Mouse (Mus musculus): ENCODE data around the gene Cep63. TPM values are rescaled to one million over a fixed set of nuclear protein-coding genes. Genes with fewer than 3 reads are reported as not detected.

Cep63 gene
- polyA plus RNA-seq, 1 experiment from 2014 or later: 52.6 TPM

DNA sequence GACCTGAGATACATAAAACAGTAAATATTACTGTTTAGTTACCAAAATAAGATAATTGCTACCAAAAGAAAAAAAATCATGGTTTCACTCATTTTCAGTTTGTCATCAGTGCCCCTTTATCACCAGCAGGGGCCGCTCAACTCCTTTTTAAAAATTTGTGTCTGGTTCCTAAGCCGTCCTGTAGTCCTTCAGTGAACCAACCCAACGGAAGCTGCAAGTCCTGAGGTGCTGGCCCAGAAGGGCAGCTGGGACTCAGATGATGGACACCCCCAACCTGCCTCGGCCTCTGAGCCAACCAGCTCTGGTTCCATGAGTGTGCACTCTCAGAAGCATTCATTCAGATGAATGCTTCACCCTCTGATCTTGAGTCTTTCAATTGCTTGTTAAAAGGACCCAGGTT is 10.2 kb upstream of the Cep63 start:
- peaks cover 34% of the 10 kb centered on the region for H3K4me1 ChIP-seq (ENCODE audit: control insufficient read depth, insufficient read depth, low read length)
- no peaks in the 10 kb centered on the region for H3K27me3 ChIP-seq (ENCODE audit: control insufficient read depth, insufficient read depth, low read length)
- H3K9ac ChIP-seq (ENCODE audit: low read length): no peak overlapping the region
- H3K9me3 ChIP-seq (replicated peaks; ENCODE audit: control insufficient read depth, low read length): no peaks in the 10 kb centered on the region
- 5% methylated on average over 4 of the region's 4 CpGs for WGBS
- no peak overlapping the region for H3K4me2 ChIP-seq (ENCODE audit: low read depth, low read length)
- no peak overlapping the region for H3K4me3 ChIP-seq (ENCODE audit: low read length)
- no peak for ATAC-seq (replicated peaks; ENCODE audit: extremely low read depth, insufficient read depth, low FRiP score)
- peaks cover 3% of the 10 kb centered on the region; the same call in 1 of the 2 replicates for H3K36me3 ChIP-seq (ENCODE audit: control insufficient read depth, insufficient read depth)
- H3K27ac ChIP-seq (ENCODE audit: low read length): no peak overlapping the region

DNA sequence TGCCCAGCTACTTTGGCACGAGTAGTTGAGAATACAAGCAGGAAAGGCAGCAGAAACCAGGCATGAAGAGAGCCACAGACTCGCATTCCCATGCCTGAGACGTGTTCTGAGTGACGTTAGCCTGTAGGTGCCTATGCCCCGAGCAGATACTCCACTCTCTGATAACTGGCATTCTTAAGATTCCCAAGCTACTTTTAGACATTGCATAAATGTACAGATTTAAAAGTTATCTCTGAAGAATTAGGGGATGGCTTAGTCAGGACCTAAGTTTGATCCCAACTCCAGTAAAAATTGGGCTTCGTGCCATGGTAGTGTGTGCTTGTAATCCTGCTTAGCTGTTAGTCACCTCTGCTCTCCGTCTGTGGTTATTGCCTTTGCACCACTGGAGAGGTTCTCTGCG is 8.1 kb upstream of the Cep63 start:
- H3K36me3 ChIP-seq (ENCODE audit: control insufficient read depth, insufficient read depth): peaks cover 4% of the 10 kb centered on the region; the same call in 1 of the 2 replicates
- no peak overlapping the region for H3K4me3 ChIP-seq (ENCODE audit: low read length)
- H3K4me2 ChIP-seq (ENCODE audit: low read depth, low read length): peak overlapping the region; percentile 29
- 32% methylated on average over 8 of the region's 8 CpGs for WGBS
- H3K9ac ChIP-seq (ENCODE audit: low read length): no peak overlapping the region
- H3K27ac ChIP-seq (ENCODE audit: low read length): peak overlapping the region; percentile 84
- H3K27me3 ChIP-seq (ENCODE audit: control insufficient read depth, insufficient read depth, low read length): no peaks in the 10 kb centered on the region
- peak; percentile 74 for ATAC-seq (replicated peaks; ENCODE audit: extremely low read depth, insufficient read depth, low FRiP score)
- no peaks in the 10 kb centered on the region for H3K9me3 ChIP-seq (replicated peaks; ENCODE audit: control insufficient read depth, low read length)
- H3K4me1 ChIP-seq (ENCODE audit: control insufficient read depth, insufficient read depth, low read length): peaks cover 29% of the 10 kb centered on the region

DNA sequence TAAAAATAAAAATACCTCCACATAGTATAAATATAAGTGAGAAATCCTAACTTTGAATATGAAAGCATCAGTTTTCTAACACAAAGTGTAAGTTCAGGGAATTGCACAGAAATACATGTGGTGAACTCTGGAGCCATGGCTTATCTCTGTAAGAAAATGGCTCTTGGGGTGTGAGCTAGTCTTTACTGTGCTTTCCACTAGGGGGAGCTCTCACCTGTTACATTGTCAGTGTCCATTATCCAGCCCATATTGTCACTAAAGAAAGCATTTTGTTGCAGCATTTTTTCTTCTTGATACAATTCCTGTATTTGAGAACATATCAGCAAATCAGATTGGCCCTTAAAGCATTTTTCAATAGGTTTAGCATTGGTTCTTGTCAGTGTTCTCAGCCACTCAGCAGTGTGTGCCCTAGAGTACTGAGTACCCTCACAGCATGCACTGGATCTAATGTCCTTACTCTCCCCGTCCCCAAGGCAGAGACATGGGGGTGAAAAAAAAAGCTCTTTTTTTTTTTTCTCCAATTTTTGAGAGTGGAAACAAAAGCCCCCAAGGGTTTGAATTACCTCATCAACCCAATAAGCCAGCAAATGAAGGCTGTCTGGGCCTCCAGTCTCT is 6.7 kb upstream of the Cep63 start:
- 42% methylated on average over 1 of the region's 1 CpGs for WGBS
- no peak overlapping the region for H3K4me2 ChIP-seq (ENCODE audit: low read depth, low read length)
- H3K4me3 ChIP-seq (ENCODE audit: low read length): no peak overlapping the region
- peaks cover 22% of the 10 kb centered on the region for H3K4me1 ChIP-seq (ENCODE audit: control insufficient read depth, insufficient read depth, low read length)
- H3K9ac ChIP-seq (ENCODE audit: low read length): no peak overlapping the region
- no peak for ATAC-seq (replicated peaks; ENCODE audit: extremely low read depth, insufficient read depth, low FRiP score)
- peaks cover 4% of the 10 kb centered on the region; the same call in 1 of the 2 replicates for H3K36me3 ChIP-seq (ENCODE audit: control insufficient read depth, insufficient read depth)
- H3K27ac ChIP-seq (ENCODE audit: low read length): peak overlapping the region; percentile 84; the same call in 1 of the 2 replicates
- no peaks in the 10 kb centered on the region for H3K27me3 ChIP-seq (ENCODE audit: control insufficient read depth, insufficient read depth, low read length)
- H3K9me3 ChIP-seq (replicated peaks; ENCODE audit: control insufficient read depth, low read length): no peaks in the 10 kb centered on the region

DNA sequence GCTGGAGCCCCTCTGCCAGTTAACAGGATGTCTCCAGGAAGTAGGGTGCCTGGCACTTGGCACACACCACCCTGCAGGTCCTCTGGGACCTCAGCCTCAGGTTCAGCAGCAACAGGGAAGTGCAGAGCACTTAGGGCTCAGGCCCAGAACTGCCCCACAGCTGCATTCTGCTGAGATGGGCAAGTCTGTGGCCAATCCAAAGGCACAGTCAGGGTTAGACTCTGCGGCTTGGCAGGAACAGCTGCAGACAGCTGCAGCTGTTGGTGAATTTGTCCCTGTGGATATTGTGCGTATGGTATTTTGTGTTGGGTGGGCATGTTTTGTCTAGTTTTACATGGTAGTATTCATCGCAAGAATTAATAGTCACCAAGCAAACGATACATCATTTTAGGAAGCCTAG is 5.8 kb upstream of the Cep63 start:
- Histone ChIP-seq H3K27me3 (ENCODE audit: control insufficient read depth, insufficient read depth, low read length) (no peaks in the 10 kb centered on the region), H3K36me3 (ENCODE audit: control insufficient read depth, insufficient read depth) (peaks cover 4% of the 10 kb centered on the region; the same call in 1 of the 2 replicates), H3K27ac (ENCODE audit: low read length) (no peak overlapping the region), H3K4me2 (ENCODE audit: low read depth, low read length) (no peak overlapping the region), H3K4me1 (ENCODE audit: control insufficient read depth, insufficient read depth, low read length) (peaks cover 22% of the 10 kb centered on the region), H3K4me3 (ENCODE audit: low read length) (no peak overlapping the region), H3K9me3 (replicated peaks; ENCODE audit: control insufficient read depth, low read length) (no peaks in the 10 kb centered on the region), H3K9ac (ENCODE audit: low read length) (no peak overlapping the region; the same call in 1 of the 2 replicates)
- WGBS: 87% methylated on average over 4 of the region's 4 CpGs
- no peak for ATAC-seq (replicated peaks; ENCODE audit: extremely low read depth, insufficient read depth, low FRiP score)

DNA sequence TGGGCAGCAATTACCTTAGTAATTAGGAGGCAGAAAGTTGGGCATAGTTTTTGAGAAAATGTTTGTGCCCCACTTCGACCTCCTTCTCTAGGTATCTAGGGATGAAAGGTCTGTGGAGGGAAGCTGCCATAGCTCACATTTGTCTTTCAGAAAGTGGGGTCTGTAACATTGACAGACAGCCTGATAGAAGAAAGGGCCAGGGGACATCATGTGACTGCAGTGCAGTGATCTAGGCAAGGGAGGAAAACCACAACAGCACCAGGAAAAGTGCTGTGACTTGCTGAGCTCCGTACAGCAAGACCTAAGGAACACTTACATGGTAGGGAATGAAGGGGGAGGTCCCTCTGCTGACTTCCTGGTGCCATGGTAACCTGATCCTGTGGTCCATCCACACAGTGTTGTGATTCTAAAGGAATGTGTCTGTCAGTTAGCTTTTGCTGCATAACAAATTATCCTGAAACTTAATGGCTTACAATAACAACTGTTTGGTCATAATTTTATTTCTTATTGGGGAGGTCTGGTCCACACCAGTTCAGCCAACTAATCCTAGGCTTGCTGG is 5.3 kb upstream of the Cep63 start:
- no peak overlapping the region; the same call in 1 of the 2 replicates for H3K9ac ChIP-seq (ENCODE audit: low read length)
- H3K4me3 ChIP-seq (ENCODE audit: low read length): no peak overlapping the region
- WGBS: 48% methylated on average over 2 of the region's 2 CpGs
- ATAC-seq (replicated peaks; ENCODE audit: extremely low read depth, insufficient read depth, low FRiP score): no peak
- peaks cover 25% of the 10 kb centered on the region for H3K4me1 ChIP-seq (ENCODE audit: control insufficient read depth, insufficient read depth, low read length)
- no peaks in the 10 kb centered on the region for H3K27me3 ChIP-seq (ENCODE audit: control insufficient read depth, insufficient read depth, low read length)
- H3K27ac ChIP-seq (ENCODE audit: low read length): no peak overlapping the region
- H3K9me3 ChIP-seq (replicated peaks; ENCODE audit: control insufficient read depth, low read length): no peaks in the 10 kb centered on the region
- H3K36me3 ChIP-seq (ENCODE audit: control insufficient read depth, insufficient read depth): peaks cover 4% of the 10 kb centered on the region; the same call in 1 of the 2 replicates
- no peak overlapping the region for H3K4me2 ChIP-seq (ENCODE audit: low read depth, low read length)

DNA sequence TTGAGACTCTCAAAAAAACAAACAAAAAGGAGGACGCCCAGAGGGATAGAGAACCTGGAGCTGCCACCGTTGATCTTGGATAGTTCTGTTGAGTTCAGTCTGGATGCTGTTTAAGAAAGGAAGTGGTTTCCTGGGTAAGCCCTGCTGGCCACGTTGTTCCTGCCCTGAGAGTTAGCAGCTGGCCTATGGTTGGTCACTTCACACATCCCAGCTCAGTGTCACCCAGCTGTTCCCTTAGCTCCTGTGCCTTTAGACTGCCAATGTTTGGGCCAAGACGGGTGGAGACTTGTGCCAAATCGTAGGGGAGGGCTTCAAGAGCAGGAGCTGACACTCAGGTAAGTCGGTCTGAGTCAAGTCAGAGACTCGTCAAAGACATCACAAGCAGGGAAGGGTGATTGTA is 2.7 kb upstream of the Cep63 start:
- Histone ChIP-seq H3K27ac (ENCODE audit: low read length) (no peak overlapping the region), H3K4me1 (ENCODE audit: control insufficient read depth, insufficient read depth, low read length) (peaks cover 22% of the 10 kb centered on the region), H3K36me3 (ENCODE audit: control insufficient read depth, insufficient read depth) (peaks cover 4% of the 10 kb centered on the region; the same call in 1 of the 2 replicates), H3K4me3 (ENCODE audit: low read length) (no peak overlapping the region), H3K27me3 (ENCODE audit: control insufficient read depth, insufficient read depth, low read length) (no peaks in the 10 kb centered on the region), H3K9ac (ENCODE audit: low read length) (no peak overlapping the region), H3K4me2 (ENCODE audit: low read depth, low read length) (no peak overlapping the region), H3K9me3 (replicated peaks; ENCODE audit: control insufficient read depth, low read length) (no peaks in the 10 kb centered on the region)
- no peak for ATAC-seq (replicated peaks; ENCODE audit: extremely low read depth, insufficient read depth, low FRiP score)
- 46% methylated on average over 7 of the region's 7 CpGs for WGBS

DNA sequence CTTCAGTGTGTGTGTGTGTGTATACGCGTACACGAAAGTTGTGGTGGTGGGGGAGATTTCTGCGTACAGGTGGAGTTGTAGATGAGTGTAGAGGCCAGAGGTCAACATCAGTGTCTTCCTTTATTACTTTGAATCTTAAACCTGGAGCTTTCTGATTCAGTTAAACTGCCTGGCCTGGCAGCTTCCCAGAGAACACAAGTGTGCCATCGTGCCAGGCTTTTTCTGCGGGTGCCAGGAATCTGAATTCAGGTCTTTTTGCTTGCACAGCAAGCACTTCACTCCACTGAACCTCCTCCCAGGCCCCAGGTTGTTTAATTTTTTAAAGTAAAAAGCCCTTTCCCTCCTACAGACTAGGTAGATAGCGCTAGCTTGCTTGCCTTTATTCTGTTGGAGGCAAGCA is 1.1 kb upstream of the Cep63 start:
- no peaks in the 10 kb centered on the region for H3K27me3 ChIP-seq (ENCODE audit: control insufficient read depth, insufficient read depth, low read length)
- peak overlapping the region; percentile 100 for H3K9ac ChIP-seq (ENCODE audit: low read length)
- H3K9me3 ChIP-seq (replicated peaks; ENCODE audit: control insufficient read depth, low read length): no peaks in the 10 kb centered on the region
- peak overlapping the region; percentile 75 for H3K4me2 ChIP-seq (ENCODE audit: low read depth, low read length)
- WGBS: 74% methylated on average over 7 of the region's 7 CpGs
- peaks cover 18% of the 10 kb centered on the region for H3K4me1 ChIP-seq (ENCODE audit: control insufficient read depth, insufficient read depth, low read length)
- peak overlapping the region; percentile 93 for H3K4me3 ChIP-seq (ENCODE audit: low read length)
- peaks cover 4% of the 10 kb centered on the region; the same call in 1 of the 2 replicates for H3K36me3 ChIP-seq (ENCODE audit: control insufficient read depth, insufficient read depth)
- peak overlapping the region; percentile 97 for H3K27ac ChIP-seq (ENCODE audit: low read length)
- no peak for ATAC-seq (replicated peaks; ENCODE audit: extremely low read depth, insufficient read depth, low FRiP score)

DNA sequence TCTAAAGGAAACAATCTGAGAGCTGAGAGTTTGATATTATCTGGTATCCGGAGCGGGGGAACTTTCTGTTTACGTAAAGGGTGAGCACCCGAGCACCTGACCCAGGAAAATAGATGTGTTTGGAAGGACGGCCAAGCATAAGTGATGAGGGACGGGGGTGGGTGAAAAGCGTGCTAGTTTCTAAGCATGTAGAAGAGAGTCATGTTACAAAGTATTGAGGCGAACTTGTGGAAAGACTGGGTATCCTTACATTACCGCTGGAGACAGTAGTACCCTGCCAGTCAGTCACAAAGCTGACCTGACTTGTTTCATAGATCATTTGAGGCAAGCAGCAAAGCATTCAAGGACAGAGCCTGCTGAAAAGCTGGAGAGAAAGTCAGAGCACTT is 498 bp upstream of the Cep63 start:
- H3K4me2 ChIP-seq (ENCODE audit: low read depth, low read length): peak overlapping the region; percentile 75
- peak overlapping the region; percentile 97 for H3K27ac ChIP-seq (ENCODE audit: low read length)
- no peaks in the 10 kb centered on the region for H3K9me3 ChIP-seq (replicated peaks; ENCODE audit: control insufficient read depth, low read length)
- H3K9ac ChIP-seq (ENCODE audit: low read length): peak overlapping the region; percentile 100
- peaks cover 19% of the 10 kb centered on the region for H3K4me1 ChIP-seq (ENCODE audit: control insufficient read depth, insufficient read depth, low read length)
- H3K36me3 ChIP-seq (ENCODE audit: control insufficient read depth, insufficient read depth): peaks cover 4% of the 10 kb centered on the region; the same call in 1 of the 2 replicates
- WGBS: under 1% methylated on average over 9 of the region's 9 CpGs
- no peak for ATAC-seq (replicated peaks; ENCODE audit: extremely low read depth, insufficient read depth, low FRiP score)
- H3K4me3 ChIP-seq (ENCODE audit: low read length): peak overlapping the region; percentile 93
- H3K27me3 ChIP-seq (ENCODE audit: control insufficient read depth, insufficient read depth, low read length): no peaks in the 10 kb centered on the region

DNA sequence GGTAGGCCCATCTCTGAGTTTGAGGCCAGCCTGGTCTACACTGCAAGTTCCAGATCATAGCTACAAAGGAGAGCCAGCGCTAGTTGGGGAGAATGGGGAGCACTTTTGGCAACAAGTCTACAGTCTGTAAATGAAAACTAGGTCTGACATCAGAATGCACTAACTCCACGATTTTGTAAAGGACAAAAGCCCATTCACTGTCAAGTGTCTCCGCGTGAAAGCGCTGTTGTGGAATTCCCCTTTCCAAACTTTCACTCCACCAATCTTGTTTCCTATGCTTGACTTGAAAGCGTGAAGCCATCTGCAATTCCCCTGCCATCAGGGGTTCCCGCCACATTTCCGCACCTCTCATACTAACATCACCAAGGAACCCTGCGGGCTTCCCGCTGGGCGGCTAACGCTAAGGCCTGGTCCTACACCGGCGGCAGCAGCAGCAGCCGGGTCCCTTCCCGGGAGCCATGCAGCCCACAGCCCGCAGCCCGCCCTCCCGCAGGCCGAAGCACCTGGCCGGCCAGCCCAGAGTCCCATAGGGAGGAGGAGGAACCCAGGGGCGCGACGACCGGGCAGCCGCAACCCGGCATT is 842 bp downstream of the Cep63 start:
- WGBS: 1% methylated on average over 23 of the region's 27 CpGs

More for the DNA sequence above, 842 bp downstream of the Cep63 start:
- Histone ChIP-seq H3K9ac (ENCODE audit: low read length) (peak overlapping the region; percentile 100), H3K27me3 (ENCODE audit: control insufficient read depth, insufficient read depth, low read length) (no peaks in the 10 kb centered on the region), H3K36me3 (ENCODE audit: control insufficient read depth, insufficient read depth) (no peaks in the 10 kb centered on the region), H3K4me3 (ENCODE audit: low read length) (peak overlapping the region; percentile 93), H3K9me3 (replicated peaks; ENCODE audit: control insufficient read depth, low read length) (no peaks in the 10 kb centered on the region), H3K27ac (ENCODE audit: low read length) (peak overlapping the region; percentile 97), H3K4me1 (ENCODE audit: control insufficient read depth, insufficient read depth, low read length) (peaks cover 19% of the 10 kb centered on the region), H3K4me2 (ENCODE audit: low read depth, low read length) (peak overlapping the region; percentile 79)
- peak; percentile 49 for ATAC-seq (replicated peaks; ENCODE audit: extremely low read depth, insufficient read depth, low FRiP score)

Data from heart, embryonic 16.5 days (tissue).